Mouse (Mus musculus) MEL (cell line): ENCODE results near the gene Gm11437. TPM values are rescaled to one million over a fixed set of nuclear protein-coding genes. Genes with fewer than 3 reads are reported as not detected.

Source experiments
- DNase-seq: peaks from one replicate; pipeline ENCODE4 v3.0.0; 2011; ENCODE audit warnings: low read depth, low spot score
- H3K27ac ChIP-seq: 2 replicates; pipeline ENCODE4 v1.5.1; 2012; ENCODE audit warnings: low read depth, mild to moderate bottlenecking, control low read depth, low read length, moderate library complexity; ENCODE audit not compliant: control insufficient read depth
- H3K27me3 ChIP-seq, 2 experiments: fragments of 150-350 bp in 1 of 2; sonication (generic) in 1 of 2; 2 replicates each; pipeline ENCODE4 v1.6.1; 2012; ENCODE audit warnings: low read length in 2 of 2, mild to moderate bottlenecking in 2 of 2, improper control_type of control experiment in 1 of 2, moderate library complexity in 1 of 2; ENCODE audit not compliant: insufficient read depth in 2 of 2, control insufficient read depth in 1 of 2
- H3K36me3 ChIP-seq, 2 experiments: 2 replicates each; pipeline ENCODE4 v1.6.1; 2012 to 2014; ENCODE audit warnings: low read length in 2 of 2, improper control_type of control experiment in 1 of 2, inconsistent platforms in 1 of 2, mild to moderate bottlenecking in 1 of 2; ENCODE audit not compliant: insufficient read depth in 2 of 2, control insufficient read depth in 1 of 2
- H3K4me1 ChIP-seq, 2 experiments: fragments of 150-350 bp in 1 of 2; sonication (generic) in 1 of 2; 2 replicates each; pipeline ENCODE4 v1.6.1; 2012; ENCODE audit warnings: low read length in 2 of 2, improper control_type of control experiment in 1 of 2, mild to moderate bottlenecking in 1 of 2; ENCODE audit not compliant: insufficient read depth in 2 of 2, control insufficient read depth in 1 of 2
- H3K4me3 ChIP-seq, 2 experiments: fragments of 150-350 bp in 1 of 2; sonication (generic) in 1 of 2; 2 replicates each; pipeline ENCODE4 v1.5.1; 2012; ENCODE audit warnings: low read depth in 2 of 2, low read length in 2 of 2, mild to moderate bottlenecking in 2 of 2, moderate library complexity in 2 of 2, control low read depth in 1 of 2, improper control_type of control experiment in 1 of 2; ENCODE audit not compliant: control insufficient read depth in 1 of 2, insufficient read depth in 1 of 2
- H3K79me2 ChIP-seq: 2 replicates; pipeline ENCODE4 v1.6.1; 2012; ENCODE audit warnings: mild to moderate bottlenecking, low read length, moderate library complexity; ENCODE audit not compliant: control insufficient read depth, poor library complexity, insufficient read depth
- H3K9ac ChIP-seq: 2 replicates; pipeline ENCODE4 v1.6.1; 2012; ENCODE audit warnings: low read depth, mild to moderate bottlenecking, control low read depth, low read length, moderate library complexity; ENCODE audit not compliant: control insufficient read depth, poor library complexity, severe bottlenecking
- H3K9me3 ChIP-seq: fragments of 150-350 bp; sonication (generic); replicated peaks from 2 replicates; pipeline ENCODE4 v1.6.1; 2012; ENCODE audit warnings: mild to moderate bottlenecking, low read length, improper control_type of control experiment, moderate library complexity; ENCODE audit not compliant: insufficient read depth
- BHLHE40 ChIP-seq: IDR thresholded peaks from 2 replicates; pipeline ENCODE4 v1.6.1; 2012; ENCODE audit warnings: low read depth, mild to moderate bottlenecking, inconsistent platforms, low read length, improper control_type of control experiment, borderline replicate concordance
- CHD1 ChIP-seq: IDR thresholded peaks from 2 replicates; pipeline ENCODE4 v1.6.1; 2012; ENCODE audit warnings: low read depth, mild to moderate bottlenecking, inconsistent platforms, low read length, improper control_type of control experiment
- CHD2 ChIP-seq: IDR thresholded peaks from 2 replicates; pipeline ENCODE4 v1.6.1; 2011; ENCODE audit warnings: low read length, improper control_type of control experiment
- CTCF ChIP-seq, 3 experiments: IDR thresholded peaks in 2 of 3; conservative IDR thresholded peaks in 1 of 3; 2 replicates each; pipeline ENCODE4 v1.5.1; 2011 to 2012; ENCODE audit warnings: low read length in 3 of 3, low read depth in 2 of 3, mild to moderate bottlenecking in 2 of 3, improper control_type of control experiment in 1 of 3, inconsistent platforms in 1 of 3, mixed read lengths in 1 of 3, moderate library complexity in 1 of 3; ENCODE audit not compliant: control insufficient read depth in 1 of 3, insufficient read depth in 1 of 3, poor library complexity in 1 of 3, severe bottlenecking in 1 of 3
- E2F4 ChIP-seq: IDR thresholded peaks from 2 replicates; pipeline ENCODE4 v1.6.1; 2011; ENCODE audit warnings: low read depth, low read length, improper control_type of control experiment, borderline replicate concordance
- ELF1 ChIP-seq: IDR thresholded peaks from 2 replicates; pipeline ENCODE4 v1.6.1; 2014; ENCODE audit warnings: low read depth, mild to moderate bottlenecking, inconsistent platforms, low read length, improper control_type of control experiment, moderate library complexity
- EP300 ChIP-seq, 2 experiments: IDR thresholded peaks; 2 replicates each; pipeline ENCODE4 v1.6.1; 2011; ENCODE audit warnings: improper control_type of control experiment in 2 of 2, low read length in 2 of 2, low read depth in 1 of 2, mild to moderate bottlenecking in 1 of 2
- ETS1 ChIP-seq: IDR thresholded peaks from 2 replicates; pipeline ENCODE4 v1.6.1; 2012; ENCODE audit warnings: low read depth, mild to moderate bottlenecking, inconsistent platforms, low read length, improper control_type of control experiment, moderate library complexity
- GATA1 ChIP-seq: IDR thresholded peaks from 2 replicates; pipeline ENCODE4 v1.6.1; 2011; ENCODE audit warnings: low read depth, low read length, improper control_type of control experiment
- HCFC1 ChIP-seq: IDR thresholded peaks from 2 replicates; pipeline ENCODE4 v1.6.1; 2012; ENCODE audit warnings: low read depth, mild to moderate bottlenecking, inconsistent platforms, low read length, improper control_type of control experiment, moderate library complexity
- JUND ChIP-seq: IDR thresholded peaks from 2 replicates; pipeline ENCODE4 v1.6.1; 2011; ENCODE audit warnings: low read depth, mild to moderate bottlenecking, improper control_type of control experiment, low read length
- KAT2A ChIP-seq: conservative IDR thresholded peaks from 2 replicates; pipeline ENCODE4 v1.6.1; 2012; ENCODE audit warnings: low read depth, low read length, improper control_type of control experiment, inconsistent platforms
- MAZ ChIP-seq: IDR thresholded peaks from 2 replicates; pipeline ENCODE4 v1.6.1; 2012; ENCODE audit warnings: low read depth, mild to moderate bottlenecking, inconsistent platforms, low read length, improper control_type of control experiment
- MEF2A ChIP-seq: IDR thresholded peaks from 2 replicates; pipeline ENCODE4 v1.6.1; 2014; ENCODE audit warnings: low read depth, mild to moderate bottlenecking, inconsistent platforms, low read length, improper control_type of control experiment; ENCODE audit not compliant: poor library complexity, insufficient replicate concordance, severe bottlenecking; ENCODE audit errors: extremely low read depth
- MXI1 ChIP-seq: IDR thresholded peaks from 2 replicates; pipeline ENCODE4 v1.6.1; 2011; ENCODE audit warnings: mild to moderate bottlenecking, low read depth, low read length, improper control_type of control experiment
- NELFE ChIP-seq: IDR thresholded peaks from 2 replicates; pipeline ENCODE4 v1.6.1; 2011; ENCODE audit warnings: low read depth, low read length, improper control_type of control experiment
- POLR2A ChIP-seq, 2 experiments: IDR thresholded peaks; 2 replicates each; pipeline ENCODE4 v1.6.1; 2011 to 2012; ENCODE audit warnings: low read length in 2 of 2, mild to moderate bottlenecking in 2 of 2, control low read depth in 1 of 2, improper control_type of control experiment in 1 of 2, low read depth in 1 of 2, moderate library complexity in 1 of 2; ENCODE audit not compliant: control insufficient read depth in 1 of 2, insufficient read depth in 1 of 2, poor library complexity in 1 of 2
- POLR2AphosphoS2 ChIP-seq: IDR thresholded peaks from 2 replicates; pipeline ENCODE4 v1.6.1; 2011; ENCODE audit warnings: low read length, improper control_type of control experiment
- POLR2AphosphoS5 ChIP-seq: IDR thresholded peaks from 2 replicates; pipeline ENCODE4 v1.6.1; 2012; ENCODE audit warnings: low read depth, borderline replicate concordance, mild to moderate bottlenecking, inconsistent platforms, low read length, moderate library complexity, mixed read lengths
- RAD21 ChIP-seq: IDR thresholded peaks from 2 replicates; pipeline ENCODE4 v1.6.1; 2011; ENCODE audit warnings: mild to moderate bottlenecking, low read depth, low read length, improper control_type of control experiment
- RCOR1 ChIP-seq: IDR thresholded peaks from 2 replicates; pipeline ENCODE4 v1.6.1; 2012; ENCODE audit warnings: low read depth, mild to moderate bottlenecking, inconsistent platforms, low read length, improper control_type of control experiment
- SIN3A ChIP-seq: IDR thresholded peaks from 2 replicates; pipeline ENCODE4 v1.6.1; 2012; ENCODE audit warnings: low read length, improper control_type of control experiment, inconsistent platforms
- TAL1 ChIP-seq: IDR thresholded peaks from 2 replicates; pipeline ENCODE4 v1.6.1; 2012; ENCODE audit warnings: mild to moderate bottlenecking, inconsistent platforms, low read length, moderate library complexity, mixed read lengths
- TBP ChIP-seq: IDR thresholded peaks from 2 replicates; pipeline ENCODE4 v1.8.0; 2011; ENCODE audit warnings: low read depth, low read length, improper control_type of control experiment
- TCF12 ChIP-seq: IDR thresholded peaks from 2 replicates; pipeline ENCODE4 v1.6.1; 2014; ENCODE audit warnings: low read depth, mild to moderate bottlenecking, inconsistent platforms, low read length, improper control_type of control experiment, moderate library complexity
- UBTF ChIP-seq: IDR thresholded peaks from 2 replicates; pipeline ENCODE4 v1.6.1; 2012; ENCODE audit warnings: low read depth, mild to moderate bottlenecking, inconsistent platforms, low read length, improper control_type of control experiment, moderate library complexity, borderline replicate concordance; ENCODE audit not compliant: insufficient read depth
- USF1 ChIP-seq: IDR thresholded peaks from 2 replicates; pipeline ENCODE4 v1.6.1; 2014; ENCODE audit warnings: low read depth, mild to moderate bottlenecking, inconsistent platforms, low read length, improper control_type of control experiment, moderate library complexity
- ZMIZ1 ChIP-seq: IDR thresholded peaks from 2 replicates; pipeline ENCODE4 v1.6.1; 2012; ENCODE audit warnings: low read depth, mild to moderate bottlenecking, inconsistent platforms, low read length, improper control_type of control experiment, moderate library complexity
- ZNF384 ChIP-seq: IDR thresholded peaks from 2 replicates; pipeline ENCODE4 v1.6.1; 2012; ENCODE audit warnings: low read depth, mild to moderate bottlenecking, inconsistent platforms, low read length, improper control_type of control experiment
- polyA plus RNA-seq, 2 experiments: library from polyadenylated mRNA; stranded (reverse) in 1 of 2; unstranded in 1 of 2; fragments of >175 nt in 1 of 2; fragments of >200 nt in 1 of 2; gene quantifications; 2 replicates each; pipeline versions ENCODE4 v1.2.1 to v1.2.4; 2012; ENCODE audit warnings: low replicate concordance in 2 of 2, low read depth in 1 of 2; ENCODE audit not compliant: insufficient read length in 2 of 2, insufficient read depth in 1 of 2, missing spikeins in 1 of 2
- total RNA-seq: library from RNA; depleted of rRNA; stranded (reverse); fragments of 300-350 nt; gene quantifications from 2 replicates; pipeline ENCODE4 v1.2.3, GENCODE M21; 2012

Gm11437 gene
- total and polyA plus RNA-seq, 3 experiments, result not detected

- TF ChIP-seq POLR2A (IDR thresholded peaks at IDR 0.05; ENCODE audit: control insufficient read depth in 1 of 2, insufficient read depth in 1 of 2, low read depth in 1 of 2, low read length in 2 of 2, poor library complexity in 1 of 2) (peak; percentile 40 to 70), BHLHE40 (no peak), CHD2 (no peak), CHD1 (no peak), USF1 (peak; percentile 78), E2F4 (no peak), MXI1 (peak; percentile 95), POLR2AphosphoS5 (no peak), NELFE (peak; percentile 11), RAD21 (no peak), KAT2A (no peak), HCFC1 (no peak), ELF1 (no peak), GATA1 (peak; percentile 84), JUND (no peak), ETS1 (no peak), ZNF384 (no peak), MAZ (no peak), CTCF (IDR thresholded peaks at IDR 0.05 in 2 of 3, conservative IDR thresholded peaks at IDR 0.05 in 1 of 3; ENCODE audit: control insufficient read depth in 1 of 3, insufficient read depth in 1 of 3, low read depth in 2 of 3, low read length in 3 of 3, poor library complexity in 1 of 3, severe bottlenecking in 1 of 3) (peak in 2 of 3 experiments; percentile 25 to 61; a peak in 4 of 6 replicates), SIN3A (peak; percentile 81), RCOR1 (no peak), ZMIZ1 (no peak)
- TF ChIP-seq, all 39 proteins: peak for 12
Observed at GRCm38 (mm10) chr11:84179954-84180598, 12.8 kb upstream of the Gm11437 start (continued).

- peak overlapping the region; percentile 80 to 96 for H3K4me3 ChIP-seq
- DNase-seq, result peak; percentile 95
- no peaks in the 10 kb centered on the region for H3K27me3 ChIP-seq
- peaks cover 4 to 20% of the 10 kb centered on the region in 2 experiments; a peak in 3 of 4 replicates for H3K4me1 ChIP-seq
- H3K36me3 ChIP-seq, result peaks cover 0 to 19% of the 10 kb centered on the region in 2 experiments; a peak in 3 of 4 replicates
- no peaks in the 10 kb centered on the region for H3K9me3 ChIP-seq
- peak overlapping the region; percentile 87 for H3K9ac ChIP-seq
- peaks cover 25% of the 10 kb centered on the region for H3K79me2 ChIP-seq
- H3K27ac ChIP-seq, result peak overlapping the region; percentile 60
- no peak for TF ChIP-seq TAL1
- TF ChIP-seq POLR2A (IDR thresholded peaks at IDR 0.05; ENCODE audit: control insufficient read depth in 1 of 2, insufficient read depth in 1 of 2, low read depth in 1 of 2, low read length in 2 of 2, poor library complexity in 1 of 2), result peak; percentile 33 to 62; a peak in 3 of 4 replicates
- TF ChIP-seq MXI1, result peak; percentile 19; the same call in 1 of the 2 replicates
- TF ChIP-seq GATA1, result no peak
- TF ChIP-seq BHLHE40, result no peak
- TF ChIP-seq CTCF (IDR thresholded peaks at IDR 0.05 in 2 of 3, conservative IDR thresholded peaks at IDR 0.05 in 1 of 3; ENCODE audit: control insufficient read depth in 1 of 3, insufficient read depth in 1 of 3, low read depth in 2 of 3, low read length in 3 of 3, poor library complexity in 1 of 3, severe bottlenecking in 1 of 3), result peak in 2 of 3 experiments; percentile 50 to 68; a peak in 5 of 6 replicates
- TF ChIP-seq E2F4, result peak; percentile 24; the same call in 1 of the 2 replicates
- TF ChIP-seq TCF12, result peak; percentile 53; the same call in 1 of the 2 replicates
- TF ChIP-seq MEF2A, result no peak
- no peak for TF ChIP-seq POLR2AphosphoS2
- TF ChIP-seq NELFE, result peak; percentile 46
- TF ChIP-seq EP300 (IDR thresholded peaks at IDR 0.05; ENCODE audit: low read depth in 1 of 2, low read length in 2 of 2), result 0 out of 4 replicates have a peak, but pooled peaks of 1 of the 2 experiments have one; percentile 21
- no peak for TF ChIP-seq ZNF384
- peak; percentile 11 for TF ChIP-seq RAD21
- TF ChIP-seq UBTF, result no peak
- 0 out of 2 replicates have a peak, but pooled peaks have one; percentile 6 for TF ChIP-seq ELF1
- TF ChIP-seq JUND, result no peak
- TF ChIP-seq TBP, result no peak
- TF ChIP-seq CHD1, result no peak
- peak; percentile 72; the same call in 1 of the 2 replicates for TF ChIP-seq MAZ
Observed at GRCm38 (mm10) chr11:84179226-84179953, 12.1 kb upstream of the Gm11437 start.
